Mouse (Mus musculus) skeletal muscle tissue, adult 2 months (tissue): ENCODE results near the gene Scaf11.
"Not testable (repeated sequence)": the region's sequence is repeated elsewhere in the genome, so short reads cannot be mapped to it uniquely, and the experiment has no call there.

Source experiments
- DNase-seq: peaks from one replicate; pipeline ENCODE4 v3.0.0-alpha.2; 2012; ENCODE audit warnings: low read depth, low spot score

Gene Scaf11

DNA sequence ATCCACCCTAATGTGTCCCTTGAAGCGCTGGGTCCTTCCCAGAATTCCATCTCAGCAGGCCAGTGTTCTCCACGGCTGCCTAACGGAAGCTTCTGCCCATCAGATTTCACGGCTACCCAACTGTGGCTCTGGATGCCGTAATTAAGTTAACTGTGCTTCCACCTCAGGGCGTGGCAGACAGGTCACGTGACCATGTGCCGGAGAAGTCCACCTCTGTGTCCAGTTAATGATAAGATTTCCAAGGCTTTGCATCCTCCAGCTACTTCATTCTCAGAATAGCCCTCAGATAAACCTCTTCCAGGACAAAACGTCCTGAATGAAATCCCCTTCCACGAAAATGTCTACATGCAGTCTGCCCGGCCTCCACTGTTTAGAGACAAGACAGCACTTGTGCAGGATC, 4.4 kb upstream of the Scaf11 start:
- DNase-seq: no peak

DNA sequence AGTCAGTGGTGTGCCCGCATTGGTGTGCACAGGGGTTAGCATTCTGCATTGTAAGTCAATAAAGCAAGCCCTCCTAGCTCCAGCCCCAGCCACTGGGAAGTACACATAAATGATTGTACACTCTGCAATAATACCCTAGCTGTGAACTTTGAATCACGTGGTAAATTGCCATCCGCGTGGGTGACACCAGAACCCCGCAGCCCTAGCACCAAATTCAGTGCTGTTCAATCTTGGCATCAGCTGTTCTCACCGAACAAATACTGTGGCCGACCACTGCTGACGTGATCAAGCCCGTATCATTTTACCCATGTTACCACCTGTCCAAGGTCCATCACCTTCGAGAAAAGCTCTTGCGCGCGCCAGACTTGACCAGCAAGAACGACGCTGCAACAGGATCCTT, 3.2 kb upstream of the Scaf11 start:
- DNase-seq: no peak

DNA sequence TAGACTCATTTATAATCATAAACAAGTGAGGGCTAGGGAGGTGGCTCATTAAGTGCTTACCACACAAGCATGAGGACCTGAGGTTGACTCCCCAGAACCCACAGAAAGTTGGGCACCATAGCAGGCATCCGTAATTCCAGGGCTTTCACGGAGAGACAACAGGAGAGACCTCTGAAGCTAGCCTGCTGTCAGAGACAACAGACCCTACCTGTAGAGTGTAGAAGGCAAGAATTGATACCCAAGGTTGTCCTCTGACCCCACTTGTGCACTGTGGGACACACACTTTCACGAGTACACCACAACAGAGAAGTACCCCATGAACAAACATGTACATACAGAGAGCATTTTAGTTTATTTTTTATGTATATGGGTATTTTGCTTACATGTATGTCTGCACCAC, 2.0 kb upstream of the Scaf11 start:
- DNase-seq: no peak

DNA sequence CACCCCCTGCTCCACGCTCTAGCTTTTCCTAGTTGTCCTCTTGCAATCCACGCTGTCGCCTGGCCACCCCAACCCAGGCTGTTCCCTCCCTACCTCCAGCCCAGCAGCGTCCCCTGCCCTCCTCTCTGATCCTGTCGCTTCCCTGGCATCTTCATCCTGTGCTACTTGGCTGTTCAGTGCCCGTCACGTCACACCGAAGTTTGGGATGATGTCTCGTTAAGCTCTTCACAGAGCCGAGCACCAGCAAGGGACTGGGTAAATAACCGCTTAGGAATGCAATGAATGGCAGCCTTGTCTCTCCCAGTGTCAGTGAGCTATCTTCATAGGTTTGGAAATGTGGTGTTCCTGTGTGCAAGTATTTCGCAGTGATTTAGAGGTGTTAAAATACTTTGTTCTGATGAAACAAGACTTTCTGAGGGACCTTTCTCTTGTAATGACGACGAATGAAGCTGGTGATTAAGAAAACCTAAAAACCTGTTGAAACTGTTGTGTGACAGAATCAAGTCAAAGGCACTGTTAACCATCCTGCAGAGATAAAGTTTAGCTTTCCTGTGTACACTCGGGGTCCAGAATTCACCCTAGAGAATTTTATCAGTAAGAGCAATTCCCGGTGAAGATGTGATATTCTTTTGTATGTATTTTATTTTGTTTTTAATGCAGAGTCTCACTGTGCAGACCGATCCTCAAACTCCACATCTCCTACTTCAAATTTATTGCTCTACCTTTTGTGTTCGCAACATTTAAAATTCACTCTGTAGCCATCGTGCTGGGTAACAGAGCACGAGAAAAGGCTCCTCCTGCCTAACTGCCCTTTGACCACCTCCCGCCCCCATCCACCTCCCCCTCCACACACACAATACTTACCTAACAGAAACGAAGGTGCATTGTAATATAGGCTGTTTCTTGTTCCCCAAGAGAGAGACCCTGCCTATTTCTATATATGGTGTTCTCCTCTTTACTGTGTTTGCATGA, 1.2 kb upstream of the Scaf11 start:
- no peak for DNase-seq

DNA sequence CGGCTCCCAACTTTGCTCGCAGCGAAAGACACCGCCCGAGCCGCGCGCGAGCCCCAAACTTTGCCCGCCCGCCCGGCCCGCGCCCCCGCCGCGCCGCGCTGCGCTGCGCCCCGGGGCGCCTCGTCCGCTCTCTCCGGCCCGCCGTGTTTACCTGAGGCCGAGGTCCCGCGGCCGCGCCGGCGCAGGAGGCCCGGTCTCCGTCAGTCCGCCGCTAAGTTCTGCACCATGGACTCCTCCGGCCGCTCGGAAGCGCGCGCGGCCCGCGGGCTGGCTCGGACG, 253 bp downstream of the Scaf11 start:
- no peak for DNase-seq

DNA sequence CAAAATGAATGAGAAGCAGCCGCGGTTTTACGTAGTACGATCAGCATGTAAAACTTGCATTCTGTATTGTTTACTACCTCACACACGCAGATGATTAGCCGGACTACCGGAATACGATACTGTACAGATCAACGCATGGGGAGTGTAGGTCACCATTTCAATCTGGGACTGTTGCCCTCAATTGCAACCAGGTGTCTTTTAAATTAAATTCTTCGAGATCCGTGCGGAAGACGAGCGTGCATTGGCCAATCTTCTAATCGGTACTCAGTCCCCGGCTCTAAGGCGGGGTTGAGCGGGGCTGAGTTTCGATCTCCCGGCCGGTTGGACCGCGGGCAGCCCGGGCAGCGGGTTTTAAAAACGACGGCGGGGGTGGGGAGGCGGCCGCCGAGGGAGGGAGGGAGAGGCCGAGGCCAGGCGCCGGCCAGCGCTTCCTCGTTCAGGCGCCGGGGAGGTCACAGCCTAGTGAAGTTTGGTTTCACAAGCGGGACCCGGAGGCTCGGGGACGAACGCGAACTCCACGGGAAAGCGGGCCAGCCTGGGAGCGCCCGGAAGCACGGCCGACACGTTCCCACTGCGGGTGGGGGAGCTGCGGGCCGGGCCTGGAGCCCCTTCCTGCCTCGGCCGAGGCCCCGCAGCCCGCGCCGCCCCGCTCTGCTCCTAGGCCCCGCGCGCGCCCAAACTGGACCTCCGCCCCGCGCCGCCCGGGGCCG, 747 bp downstream of the Scaf11 start:
- peak; percentile 47 for DNase-seq

DNA sequence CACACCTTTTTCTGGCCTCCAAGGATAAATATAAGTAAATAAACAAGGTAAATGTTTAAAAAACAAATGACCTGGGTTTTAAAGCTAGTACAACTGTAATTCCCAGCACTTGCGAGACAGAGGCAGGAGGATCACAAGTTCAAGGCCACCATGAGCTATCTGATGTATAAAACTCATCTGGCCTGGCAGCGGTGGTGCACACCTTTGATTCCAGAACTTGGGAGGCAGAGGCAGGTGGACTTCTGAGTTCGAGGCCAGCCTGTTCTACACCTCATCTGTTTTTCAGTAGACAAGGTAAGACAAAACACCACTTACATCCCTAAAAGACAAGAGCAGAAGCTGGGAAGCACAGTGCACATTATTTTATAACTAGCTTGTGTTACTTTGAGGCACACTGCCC, 2.4 kb downstream of the Scaf11 start:
- DNase-seq: no peak

DNA sequence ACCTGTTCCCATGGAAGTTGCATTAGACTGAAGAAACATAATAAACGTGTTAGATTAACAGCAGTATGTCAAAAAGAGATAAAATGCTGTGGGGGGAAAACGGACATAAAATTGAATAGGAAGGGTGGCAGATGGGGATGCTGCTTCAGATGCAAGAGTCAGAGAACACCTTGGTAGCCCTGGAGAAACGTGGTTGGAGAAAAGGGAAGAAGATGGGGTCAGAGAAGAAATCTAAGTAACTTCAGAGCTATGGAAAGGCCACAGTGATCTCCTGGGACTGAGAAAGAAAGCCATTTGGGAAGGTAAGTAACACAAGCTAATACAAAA, 3.3 kb downstream of the Scaf11 start:
- no peak for DNase-seq

DNA sequence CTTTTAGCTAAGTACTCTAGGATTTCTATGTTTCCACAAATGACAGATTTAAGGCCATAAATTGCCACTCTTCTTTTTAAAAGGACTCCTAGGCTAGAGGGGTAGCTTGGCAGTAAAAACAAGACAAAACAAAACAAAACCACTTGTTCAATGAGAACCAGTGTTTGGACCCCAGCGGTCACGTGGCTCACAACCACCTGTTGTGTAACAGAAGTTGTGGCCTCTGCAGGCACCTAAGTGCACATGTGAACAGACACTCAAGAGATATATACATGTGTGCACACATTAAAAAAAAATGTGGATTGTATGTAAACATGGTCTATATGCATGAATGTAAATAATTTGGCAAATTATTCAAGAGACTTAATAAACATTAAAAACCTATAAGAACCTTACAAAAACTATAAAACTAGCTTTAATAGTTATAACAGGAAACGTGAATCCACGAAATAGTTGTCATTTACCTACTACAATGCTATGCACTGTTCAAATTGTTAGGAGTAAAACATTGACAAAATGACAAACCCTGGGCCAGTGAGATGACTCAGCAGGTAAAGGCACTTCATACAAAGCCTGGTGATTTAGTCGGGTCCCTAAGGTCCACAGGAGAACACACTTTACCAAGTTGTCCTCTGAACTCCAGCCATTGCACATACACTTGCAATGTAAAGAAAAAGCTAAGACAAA, 3.8 kb downstream of the Scaf11 start:
- no peak for DNase-seq

DNA sequence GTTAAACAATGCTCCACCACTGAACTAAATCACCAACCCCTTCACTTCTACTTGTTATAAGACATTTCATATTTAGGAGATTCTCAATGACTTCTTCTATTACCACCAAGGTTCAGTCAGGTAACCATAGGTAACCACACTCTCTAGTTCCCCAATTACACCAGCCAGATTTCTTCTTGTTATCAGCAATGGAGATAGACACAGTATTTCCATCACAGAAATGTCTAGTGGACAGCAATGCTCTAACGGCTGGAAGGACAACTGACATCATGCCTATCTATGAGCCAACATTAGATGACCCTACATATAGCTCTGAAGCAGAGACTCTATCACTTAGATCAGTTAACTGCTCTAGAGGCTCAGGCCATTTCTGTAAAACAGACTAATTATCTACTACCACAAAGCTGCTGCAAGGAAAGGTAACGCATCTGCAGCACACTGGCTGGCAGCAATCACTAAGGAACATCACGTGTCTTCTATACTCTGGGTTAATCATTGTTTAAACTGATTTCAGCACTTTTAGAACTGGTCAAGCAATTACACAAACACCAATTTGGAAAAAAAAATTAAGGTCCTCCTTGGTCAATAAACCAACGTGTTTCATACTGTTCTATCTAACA, 4.9 kb downstream of the Scaf11 start:
- DNase-seq: no peak

DNA sequence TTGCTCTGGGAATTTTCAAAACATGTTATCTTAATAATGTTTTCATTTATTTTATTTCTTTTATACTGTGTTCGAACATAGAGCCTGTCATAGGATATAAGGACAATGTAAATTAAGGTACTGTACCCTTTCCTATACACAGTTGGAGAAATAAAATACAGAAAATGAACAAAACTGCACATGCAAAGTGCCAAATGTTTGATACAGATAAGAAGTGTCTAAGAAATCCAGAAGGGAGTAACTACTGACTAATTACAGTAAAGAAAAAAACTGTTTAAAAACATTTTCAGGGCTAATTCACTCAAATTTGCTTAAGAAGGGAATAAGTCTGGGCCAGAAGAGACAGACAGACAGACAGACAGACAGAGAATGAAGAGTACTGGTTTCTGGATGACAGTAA, 7.3 kb downstream of the Scaf11 start:
- DNase-seq: no peak

DNA sequence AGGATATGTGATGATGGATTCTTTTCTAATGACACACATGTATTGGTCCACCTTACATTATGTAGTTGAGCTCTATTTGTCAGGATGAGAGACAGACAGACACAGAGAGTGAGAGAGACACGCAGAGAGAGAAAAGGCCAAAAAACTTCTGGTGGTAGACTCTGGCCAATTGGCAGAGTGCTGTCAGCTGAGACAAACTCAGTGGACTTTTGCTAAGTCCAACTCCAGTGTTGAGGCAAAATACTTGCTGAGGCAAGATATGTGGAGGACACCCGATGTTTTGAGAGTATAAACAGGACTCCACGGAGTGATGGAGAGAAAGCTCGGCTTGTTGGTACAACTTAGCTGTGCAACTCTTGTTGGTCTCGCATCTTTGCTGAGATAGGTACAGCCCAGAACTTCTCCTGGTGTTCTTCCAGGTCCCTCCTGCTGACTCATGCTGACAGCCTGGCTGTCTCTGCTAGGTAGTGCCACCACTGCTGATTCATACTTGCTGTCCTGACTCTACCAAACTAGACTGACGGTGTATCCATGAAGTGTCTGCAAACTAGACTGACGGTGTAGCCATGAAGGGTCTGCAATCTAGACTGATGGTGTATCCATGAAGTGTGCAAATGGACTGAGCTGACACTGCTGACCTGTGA, 11.9 kb downstream of the Scaf11 start:
- DNase-seq: peak; percentile 25

DNA sequence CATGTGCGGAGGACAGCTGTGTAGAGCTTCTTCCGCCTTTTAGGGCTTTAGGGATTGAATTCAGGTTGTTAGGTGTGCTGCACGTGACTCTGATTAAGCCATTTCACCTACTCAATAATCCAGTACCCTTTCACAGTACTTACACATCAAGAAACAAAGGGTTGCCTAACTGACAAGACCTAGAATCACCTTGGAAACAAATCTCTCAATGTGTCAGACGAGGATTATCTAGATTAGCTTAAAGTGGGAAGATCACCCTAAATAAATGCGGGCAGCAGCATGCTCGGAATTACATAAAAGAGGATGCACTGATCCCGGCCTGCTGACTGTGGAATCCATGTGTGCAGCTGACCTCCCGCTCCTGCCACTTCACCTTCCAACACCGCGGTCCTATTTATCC, 13.9 kb downstream of the Scaf11 start:
- no peak for DNase-seq

DNA sequence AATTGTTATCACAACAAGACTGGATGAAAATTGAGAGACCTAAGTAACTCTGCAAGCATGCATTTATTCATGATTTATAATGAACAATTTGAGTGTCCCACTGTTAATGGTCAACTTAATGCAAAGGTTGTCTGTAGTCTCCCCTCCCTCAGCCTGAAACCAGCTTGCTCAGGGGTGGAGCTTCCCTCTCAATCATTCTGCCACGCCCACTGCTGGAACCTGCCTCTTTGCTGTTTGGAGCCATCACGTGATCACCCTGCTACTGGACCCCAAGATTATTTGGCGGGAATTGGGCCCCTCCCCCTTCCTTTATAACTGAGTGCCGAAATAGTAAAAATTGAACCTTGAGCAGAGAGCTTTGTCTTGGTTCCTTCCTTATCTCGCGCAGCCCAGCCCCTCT, 19.2 kb downstream of the Scaf11 start:
- DNase-seq: not testable (repeated sequence)

DNA sequence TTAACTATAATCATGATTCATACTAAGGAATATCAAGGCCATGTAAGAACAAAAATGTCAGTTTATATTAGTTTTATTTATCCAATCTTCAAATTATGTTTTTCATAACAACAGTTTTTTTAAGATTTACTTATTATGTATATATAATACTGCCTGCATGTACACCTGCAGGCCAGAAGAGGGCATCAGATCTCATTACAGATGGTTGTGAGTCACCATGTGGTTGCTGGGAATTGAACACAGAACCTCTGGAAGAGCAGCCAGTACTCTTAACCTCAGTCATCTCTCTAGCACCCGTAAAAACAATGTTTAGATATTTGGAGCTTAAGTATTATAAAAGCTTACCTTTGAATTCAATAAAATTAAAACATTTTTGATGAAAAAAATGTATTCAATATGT, 26.4 kb downstream of the Scaf11 start:
- DNase-seq: no peak

DNA sequence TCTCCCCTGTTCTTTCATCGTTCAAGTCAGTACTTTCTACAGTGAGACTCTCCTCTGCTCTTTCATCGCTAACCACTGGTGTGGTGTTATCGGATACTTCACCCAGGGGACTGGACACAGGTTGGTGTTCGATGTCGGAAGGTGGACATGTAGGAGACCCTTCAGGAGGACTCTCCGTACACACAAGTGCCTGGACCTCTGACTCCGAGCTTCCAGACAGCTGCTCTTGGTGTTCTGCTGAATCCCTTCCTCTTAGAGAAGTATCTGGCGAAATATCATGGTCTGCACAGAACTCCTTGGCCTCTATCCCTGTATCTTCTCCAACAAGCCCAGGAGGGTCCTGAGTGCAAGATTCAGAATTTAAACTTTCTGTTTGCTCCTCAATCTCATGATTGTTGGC, 40.7 kb downstream of the Scaf11 start:
- no peak for DNase-seq

DNA sequence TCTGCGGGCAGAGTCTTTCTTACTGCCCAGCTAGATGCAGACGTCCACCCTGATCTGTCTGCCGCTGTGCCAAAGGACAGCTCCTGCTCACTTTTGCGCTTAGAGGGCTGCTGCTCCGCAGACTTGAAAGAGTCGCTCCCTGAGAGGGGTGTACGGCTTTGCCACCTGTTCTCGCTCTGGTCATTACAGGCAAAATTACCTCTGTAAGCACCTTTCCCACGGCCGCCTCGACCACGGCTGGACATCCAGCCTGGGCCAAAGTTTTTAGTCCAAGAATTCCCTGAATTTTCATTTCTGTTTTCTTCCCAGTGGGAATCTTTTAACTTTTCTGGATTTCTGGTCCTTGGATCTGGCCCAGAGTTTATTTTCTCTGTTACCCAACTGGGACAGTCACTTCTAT, 42.5 kb downstream of the Scaf11 start:
- DNase-seq: no peak

DNA sequence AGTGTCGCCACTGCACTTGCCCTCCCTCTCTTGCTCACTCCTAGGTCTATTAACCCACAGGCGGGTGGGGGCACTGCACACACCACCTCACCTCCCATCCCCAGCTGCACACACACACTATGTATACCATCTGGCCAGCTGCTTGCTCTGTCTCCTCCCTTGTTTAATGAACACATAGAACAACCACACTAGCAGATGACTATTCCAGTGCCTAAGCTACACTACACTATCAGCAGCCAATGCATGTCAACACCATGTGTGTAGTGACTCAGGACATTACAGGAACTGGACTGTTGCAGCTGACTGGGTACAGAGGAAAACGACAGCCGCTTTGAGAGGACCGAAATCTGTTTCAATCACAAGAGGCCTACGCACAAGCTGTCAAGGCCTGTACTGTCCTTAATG, 51.9 kb downstream of the Scaf11 start:
- no peak for DNase-seq

DNA sequence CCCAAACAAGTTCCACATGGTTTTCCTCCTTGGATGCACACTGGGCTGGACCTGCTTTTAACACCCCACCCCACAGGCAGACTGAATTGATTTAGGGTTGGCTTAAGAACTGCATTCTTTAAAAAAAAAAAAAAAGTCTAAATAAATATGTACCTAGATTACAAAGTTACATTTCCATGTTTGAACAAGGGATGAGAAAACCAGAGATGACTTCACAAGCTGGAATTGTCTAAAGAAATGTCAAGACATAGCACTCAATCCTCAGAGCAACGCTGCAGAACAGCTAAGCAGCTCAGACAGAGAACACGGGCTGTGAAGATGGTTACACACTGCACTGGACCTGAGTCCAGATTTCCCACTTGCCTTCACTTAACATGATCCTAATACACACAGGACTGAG, 53.5 kb downstream of the Scaf11 start:
- DNase-seq: no peak

DNA sequence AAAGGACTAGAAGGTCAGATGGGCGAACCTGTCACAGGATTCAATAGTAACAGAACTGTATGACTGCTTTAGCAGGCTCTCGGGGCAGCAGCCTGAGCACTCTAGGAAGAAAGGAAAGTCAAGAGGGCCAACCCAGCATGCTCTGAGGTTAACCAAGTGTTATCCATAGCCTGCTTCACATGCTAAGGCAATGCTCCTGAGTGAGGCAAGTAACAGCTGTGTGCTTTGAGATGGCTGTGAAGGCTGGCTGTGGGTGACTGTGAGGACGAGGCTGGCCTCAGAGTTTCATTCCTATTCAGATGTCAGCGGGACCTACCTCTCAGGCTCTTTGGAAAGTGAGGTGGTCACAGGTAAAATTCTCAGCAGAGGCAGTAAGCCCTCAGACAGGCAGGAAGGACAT, 54.4 kb downstream of the Scaf11 start:
- no peak for DNase-seq

DNA sequence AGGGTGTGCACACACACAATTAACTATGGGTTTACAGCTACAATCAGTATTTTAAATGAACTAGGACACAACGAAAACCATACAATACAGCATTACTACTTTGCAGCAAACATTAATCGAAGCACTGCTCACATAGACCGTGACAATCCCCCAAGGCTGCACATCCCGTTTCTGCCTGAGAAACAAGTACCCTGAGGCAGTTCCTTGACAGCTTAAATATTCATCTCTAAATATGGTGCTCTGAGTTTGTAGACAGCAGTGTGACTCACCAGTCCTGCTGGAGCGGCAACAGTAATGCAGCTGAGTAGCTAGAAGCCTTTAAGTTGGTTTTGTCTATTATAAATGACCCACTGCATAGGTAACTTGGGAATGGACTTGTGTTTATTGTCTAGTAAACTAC, 55.1 kb downstream of the Scaf11 start:
- DNase-seq: no peak

DNA sequence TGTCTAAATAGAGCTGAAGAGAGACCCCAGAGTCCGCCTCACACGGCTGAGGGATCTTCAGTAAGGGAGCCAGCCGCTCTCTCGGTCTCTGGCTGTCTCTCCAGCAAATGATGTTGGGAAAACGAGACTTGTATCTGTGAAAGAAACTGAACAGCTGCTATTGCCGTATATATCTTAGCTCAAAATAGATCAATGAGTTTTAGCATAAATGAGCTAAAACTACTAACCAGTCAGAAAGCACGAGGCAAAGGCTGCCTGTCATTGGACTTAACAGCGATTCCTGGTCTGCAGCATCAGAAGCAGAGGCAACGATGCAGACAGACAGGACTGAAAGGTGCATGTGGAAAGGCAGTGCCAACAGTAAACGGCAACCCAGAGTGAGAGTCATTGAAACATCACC, 62.3 kb downstream of the Scaf11 start:
- DNase-seq: no peak
